Mouse (Mus musculus) erythroblast, adult 5-6 weeks (primary cell): ENCODE measurements around the gene Lrch3. TPM values are rescaled to one million over a fixed set of nuclear protein-coding genes. Genes with fewer than 3 reads are reported as not detected.
"Not testable (repeated sequence)": the region's sequence is repeated elsewhere in the genome, so short reads cannot be mapped to it uniquely, and the experiment has no call there.

Source experiments
- ATAC-seq: replicated peaks from 2 replicates; pipeline ENCODE4 v1.8.0; 2016; ENCODE audit warnings: moderate number of reproducible peaks, mild to moderate bottlenecking, moderate TSS enrichment, inconsistent platforms; ENCODE audit not compliant: poor library complexity, low FRiP score, severe bottlenecking
- total RNA-seq, 2 experiments: library from RNA; stranded (forward) in 1 of 2; stranded (reverse) in 1 of 2; fragments of 150-400 nt in 1 of 2; fragments of 200-764, 138-1000 nt in 1 of 2; gene quantifications; 2 replicates each; pipeline versions ENCODE4 v1.2.3 to v1.2.4; 2015 to 2017; ENCODE audit warnings: low replicate concordance in 2 of 2

Lrch3 gene
- total RNA-seq (2015; ENCODE audit: low replicate concordance): 9.8 and 10.2 TPM in 2 replicates
- total RNA-seq (2017; ENCODE audit: low replicate concordance): 7.4 and 18.0 TPM in 2 replicates

- ATAC-seq: peak; percentile 92
These were observed at the start of gene Lrch3 for GRCm38 (mm10) chr16:32913937-32914881. Gene Lrch3, plus strand, starts transcription at chr16:32914100.

- ATAC-seq: no peak
These were observed 48.5 kb upstream of the Lrch3 start for GRCm38 (mm10) chr16:32865401-32865800.

- no peak for ATAC-seq
These were observed 47.2 kb upstream of the Lrch3 start for GRCm38 (mm10) chr16:32866713-32867112.

GRCm38 (mm10) chr16:32867919-32868552 is 45.9 kb upstream of the Lrch3 start:
- peak; percentile 89 for ATAC-seq

- ATAC-seq: no peak
These were observed 43.7 kb upstream of the Lrch3 start for GRCm38 (mm10) chr16:32870231-32870630.

- no peak for ATAC-seq
These were observed 40.5 kb upstream of the Lrch3 start for GRCm38 (mm10) chr16:32873366-32873765.

- ATAC-seq: not testable (repeated sequence)
These were observed 38.6 kb upstream of the Lrch3 start for GRCm38 (mm10) chr16:32875281-32875680.

- ATAC-seq: no peak
These were observed 38.1 kb upstream of the Lrch3 start for GRCm38 (mm10) chr16:32875847-32876246.

- no peak for ATAC-seq
These were observed 37.1 kb upstream of the Lrch3 start for GRCm38 (mm10) chr16:32876831-32877230.

- peak; percentile 97 for ATAC-seq
These were observed 36.4 kb upstream of the Lrch3 start, which contains the start of the genes Fyttd1 and Rubcn for GRCm38 (mm10) chr16:32877343-32878156. Gene Fyttd1, plus strand, starts transcription at chr16:32877500. Gene Rubcn, minus strand, starts transcription at chr16:32877766.

- ATAC-seq: no peak
These were observed 35.7 kb upstream of the Lrch3 start for GRCm38 (mm10) chr16:32878157-32878598.

GRCm38 (mm10) chr16:32878972-32879926 is 34.7 kb upstream of the Lrch3 start:
- no peak for ATAC-seq

GRCm38 (mm10) chr16:32881538-32881937 is 32.4 kb upstream of the Lrch3 start:
- ATAC-seq: no peak

GRCm38 (mm10) chr16:32887996-32888395 is 25.9 kb upstream of the Lrch3 start:
- no peak for ATAC-seq

GRCm38 (mm10) chr16:32889881-32890280 is 24.0 kb upstream of the Lrch3 start:
- ATAC-seq: no peak

- no peak for ATAC-seq
These were observed 17.8 kb upstream of the Lrch3 start for GRCm38 (mm10) chr16:32896126-32896525.

GRCm38 (mm10) chr16:32901360-32902050 is 12.4 kb upstream of the Lrch3 start:
- no peak for ATAC-seq

GRCm38 (mm10) chr16:32902051-32902428 is 11.9 kb upstream of the Lrch3 start:
- ATAC-seq: no peak
